Mouse (Mus musculus) lung, adult 2 months (tissue): ENCODE measurements around the gene Ptpn3.

Experiments
- CTCF ChIP-seq: fragments of 200-500 bp; IDR thresholded peaks from 2 replicates; pipeline ENCODE4 v1.5.1; 2011; ENCODE audit warnings: mild to moderate bottlenecking, low read length, control low read depth; ENCODE audit not compliant: insufficient read depth
- POLR2A ChIP-seq: fragments of 200-500 bp; IDR thresholded peaks from 2 replicates; pipeline ENCODE4 v1.6.1; 2011; ENCODE audit warnings: low read depth, mild to moderate bottlenecking, control low read depth, low read length, borderline replicate concordance; ENCODE audit errors: extremely low read depth

- no peak for TF ChIP-seq CTCF
- no peak for TF ChIP-seq POLR2A
Measured at GRCm38 (mm10) chr4:57211706-57212105, 89.9 kb downstream of the Ptpn3 start.
